Mouse (Mus musculus) kidney, embryonic 14.5 days (tissue): Measurements from ENCODE around the gene Sec11a. TPM values are rescaled to one million over a fixed set of nuclear protein-coding genes. Genes with fewer than 3 reads are reported as not detected.
"Not testable (repeated sequence)": the region's sequence is repeated elsewhere in the genome, so short reads cannot be mapped to it uniquely, and the experiment has no call there.

Source experiments
- ATAC-seq: fragments of 200-750 bp; cut with Nextera tagmentation; 2 replicates; pipeline ENCODE4 v1.8.0; 2017; ENCODE audit warnings: moderate number of reproducible peaks, mild to moderate bottlenecking, moderate TSS enrichment, moderate library complexity; ENCODE audit not compliant: low FRiP score, low TSS enrichment
- H3K27ac ChIP-seq: fragments of 300-500 bp; sonication (generic); 2 replicates; pipeline ENCODE4 v1.5.1; 2014; ENCODE audit warnings: low read depth, mild to moderate bottlenecking, low read length, moderate library complexity, mixed read lengths
- H3K27me3 ChIP-seq: fragments of 300-500 bp; sonication (generic); 2 replicates; pipeline ENCODE4 v1.6.1; 2014; ENCODE audit warnings: mild to moderate bottlenecking, low read length; ENCODE audit not compliant: control insufficient read depth, insufficient read depth
- H3K36me3 ChIP-seq: fragments of 300-500 bp; sonication (generic); 2 replicates; pipeline ENCODE4 v1.6.1; 2014; ENCODE audit warnings: low read length, mixed read lengths; ENCODE audit not compliant: control insufficient read depth, insufficient read depth
- H3K4me1 ChIP-seq: fragments of 300-500 bp; sonication (generic); 2 replicates; pipeline ENCODE4 v1.6.1; 2014; ENCODE audit warnings: low read length, mixed read lengths; ENCODE audit not compliant: control insufficient read depth, insufficient read depth
- H3K4me2 ChIP-seq: fragments of 300-500 bp; sonication (generic); replicated peaks from 2 replicates; pipeline ENCODE4 v1.6.1; 2014; ENCODE audit warnings: low read depth, mild to moderate bottlenecking, low read length
- H3K4me3 ChIP-seq: fragments of 300-500 bp; sonication (generic); 2 replicates; pipeline ENCODE4 v1.5.1; 2014; ENCODE audit warnings: mild to moderate bottlenecking, low read length
- H3K9ac ChIP-seq: fragments of 300-500 bp; sonication (generic); 2 replicates; pipeline ENCODE4 v1.6.1; 2014; ENCODE audit warnings: low read depth, mild to moderate bottlenecking, low read length, moderate library complexity
- H3K9me3 ChIP-seq: fragments of 300-500 bp; sonication (generic); 2 replicates; pipeline ENCODE4 v1.6.1; 2016; ENCODE audit warnings: low read length; ENCODE audit not compliant: control insufficient read depth
- WGBS: fragments of 180-500 bp; shearing (Covaris S2); extraction: QIAGEN DNeasy Blood & Tissue Kit; methylation state at CpG from one replicate; pipeline ENCODE4 v1.1.7; 2014; 5-methylcytosine and 5-hydroxymethylcytosine counted together
- polyA plus RNA-seq: library from polyadenylated mRNA; unstranded; fragments of >200 nt; fragmentation: Nextera tagmentation; extraction: Ambion mirVana; gene quantifications from 2 replicates; pipeline ENCODE4 v1.2.1, GENCODE M21; 2014

Sec11a gene
- polyA plus RNA-seq, 1 experiment from 2014 or later, result 228 TPM

DNA sequence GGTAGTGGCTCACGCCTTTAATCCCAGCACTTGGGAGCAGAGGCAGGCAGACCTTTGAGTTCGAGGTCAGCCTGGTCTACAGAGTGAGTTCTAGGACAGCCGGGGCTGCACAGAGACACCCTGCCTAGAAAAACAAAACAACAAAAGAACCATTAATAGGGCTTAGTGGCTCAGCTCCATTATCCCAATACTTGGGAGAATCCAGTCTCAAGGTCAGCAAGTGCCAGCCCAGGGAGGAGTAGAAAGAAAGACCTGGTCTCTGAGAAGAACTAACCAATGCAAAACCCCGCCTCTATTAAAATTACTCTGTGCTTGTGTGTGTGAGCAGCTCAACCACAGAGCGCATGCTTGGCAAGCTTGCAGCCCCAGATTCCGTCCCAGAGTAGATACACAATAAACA is 15.2 kb upstream of the Sec11a start:
- H3K4me3 ChIP-seq, result no peak overlapping the region
- no peaks in the 10 kb centered on the region for H3K36me3 ChIP-seq
- no peaks in the 10 kb centered on the region for H3K27me3 ChIP-seq
- ATAC-seq, result no peak
- no peak overlapping the region for H3K27ac ChIP-seq
- WGBS, result 79% methylated on average over 6 of the region's 6 CpGs
- H3K4me2 ChIP-seq, result no peak overlapping the region
- H3K9ac ChIP-seq, result no peak overlapping the region
- no peaks in the 10 kb centered on the region for H3K4me1 ChIP-seq
- no peaks in the 10 kb centered on the region for H3K9me3 ChIP-seq

- 83% methylated on average over 3 of the region's 3 CpGs for WGBS
- no peak for ATAC-seq
- H3K27me3 ChIP-seq, result no peaks in the 10 kb centered on the region
- H3K4me2 ChIP-seq, result no peak overlapping the region
- H3K36me3 ChIP-seq, result no peaks in the 10 kb centered on the region
- H3K9me3 ChIP-seq, result no peaks in the 10 kb centered on the region
- no peak overlapping the region for H3K9ac ChIP-seq
- H3K4me3 ChIP-seq, result no peak overlapping the region
- no peak overlapping the region for H3K27ac ChIP-seq
- no peaks in the 10 kb centered on the region for H3K4me1 ChIP-seq
Measured at GRCm38 (mm10) chr7:80959003-80959402, 11.4 kb upstream of the Sec11a start.

DNA sequence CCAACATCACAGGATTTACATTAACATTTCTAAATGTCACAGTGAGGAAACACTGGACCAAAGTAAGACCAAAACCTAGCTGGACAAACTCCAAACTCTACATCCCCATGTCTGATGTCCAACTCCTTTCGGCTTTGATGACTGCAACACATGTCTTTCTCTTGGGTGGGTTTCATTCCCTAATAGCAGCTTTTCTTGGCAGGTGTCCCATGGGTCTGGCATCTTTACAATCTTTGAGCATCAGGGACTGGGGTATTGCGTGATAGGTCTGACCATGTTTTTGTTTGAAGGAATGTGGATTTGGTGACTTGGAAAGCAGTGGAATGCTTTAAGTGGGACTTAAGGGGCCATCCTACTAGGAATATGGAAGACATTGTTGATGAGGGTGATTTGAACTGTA is 9.3 kb upstream of the Sec11a start:
- H3K4me1 ChIP-seq, result no peaks in the 10 kb centered on the region
- no peak for ATAC-seq
- H3K4me2 ChIP-seq, result no peak overlapping the region
- H3K27ac ChIP-seq, result no peak overlapping the region
- no peaks in the 10 kb centered on the region for H3K9me3 ChIP-seq
- H3K9ac ChIP-seq, result no peak overlapping the region
- WGBS, result 79% methylated on average over 2 of the region's 2 CpGs
- H3K27me3 ChIP-seq, result no peaks in the 10 kb centered on the region
- no peak overlapping the region for H3K4me3 ChIP-seq
- H3K36me3 ChIP-seq, result no peaks in the 10 kb centered on the region

GRCm38 (mm10) chr7:80954251-80954650 is 6.7 kb upstream of the Sec11a start:
- peak; percentile 81; the same call in 1 of the 2 replicates for ATAC-seq
- no peak overlapping the region for H3K4me3 ChIP-seq
- H3K4me2 ChIP-seq, result no peak overlapping the region
- H3K27me3 ChIP-seq, result no peaks in the 10 kb centered on the region
- no peaks in the 10 kb centered on the region for H3K9me3 ChIP-seq
- no peak overlapping the region for H3K27ac ChIP-seq
- no peaks in the 10 kb centered on the region for H3K4me1 ChIP-seq
- no peak overlapping the region for H3K9ac ChIP-seq
- H3K36me3 ChIP-seq, result no peaks in the 10 kb centered on the region
- WGBS, result 51% methylated on average over 2 of the region's 2 CpGs

DNA sequence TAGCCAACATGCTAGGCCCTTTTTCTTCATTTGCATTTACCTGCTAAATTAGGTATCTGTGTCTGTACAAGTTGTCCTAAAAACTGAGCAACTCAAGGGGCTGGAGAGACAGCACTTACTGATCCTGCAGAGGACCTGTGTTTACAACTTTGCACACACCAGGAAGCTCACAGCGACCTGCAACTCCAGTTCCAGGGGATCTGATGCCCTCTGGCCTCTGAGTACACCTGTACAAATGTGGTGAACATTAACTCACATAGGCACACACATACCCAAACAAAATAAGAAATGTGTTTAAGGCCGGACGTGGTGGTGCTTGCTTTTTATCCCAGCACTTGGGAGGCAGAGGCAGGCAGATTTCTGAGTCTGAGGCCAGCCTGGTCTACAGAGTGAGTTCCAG is 4.6 kb upstream of the Sec11a start:
- 68% methylated on average over 3 of the region's 3 CpGs for WGBS
- Histone ChIP-seq H3K9me3 (no peaks in the 10 kb centered on the region), H3K4me2 (no peak overlapping the region), H3K4me1 (no peaks in the 10 kb centered on the region; the same call in 1 of the 2 replicates), H3K4me3 (no peak overlapping the region), H3K9ac (no peak overlapping the region), H3K27ac (no peak overlapping the region), H3K27me3 (no peaks in the 10 kb centered on the region), H3K36me3 (no peaks in the 10 kb centered on the region)
- ATAC-seq, result no peak

- Histone ChIP-seq H3K27ac (no peak overlapping the region), H3K4me3 (no peak overlapping the region), H3K9ac (no peak overlapping the region), H3K9me3 (no peaks in the 10 kb centered on the region), H3K4me1 (peaks cover 2% of the 10 kb centered on the region), H3K36me3 (no peaks in the 10 kb centered on the region), H3K27me3 (no peaks in the 10 kb centered on the region), H3K4me2 (no peak overlapping the region)
- no peak for ATAC-seq
- WGBS, result 91% methylated on average over 4 of the region's 4 CpGs
Measured at GRCm38 (mm10) chr7:80951461-80951860, 3.9 kb upstream of the Sec11a start.

DNA sequence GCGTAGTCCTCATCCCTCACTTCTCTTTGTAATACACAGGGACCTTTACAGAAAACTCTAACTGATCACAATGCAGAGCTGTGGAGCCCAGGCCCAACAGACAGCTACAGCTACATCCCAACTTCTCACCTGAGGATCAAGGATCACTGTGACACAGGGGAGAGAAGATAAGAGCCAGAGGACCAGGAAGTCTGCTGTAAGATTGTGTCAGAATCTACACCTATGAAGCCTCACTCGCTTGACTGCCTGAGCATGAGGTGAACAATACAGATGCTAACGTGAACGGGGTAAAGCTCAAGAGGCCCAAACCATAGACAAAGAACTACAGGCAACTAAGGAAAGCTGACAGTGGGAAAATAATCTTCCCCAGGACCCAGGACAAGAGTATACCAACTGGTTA is 7.8 kb downstream of the Sec11a start:
- H3K4me2 ChIP-seq, result no peak overlapping the region
- H3K27ac ChIP-seq, result no peak overlapping the region
- H3K4me1 ChIP-seq, result no peaks in the 10 kb centered on the region
- ATAC-seq, result no peak
- no peaks in the 10 kb centered on the region for H3K27me3 ChIP-seq
- H3K9me3 ChIP-seq, result no peaks in the 10 kb centered on the region
- 95% methylated on average over 4 of the region's 4 CpGs for WGBS
- no peak overlapping the region for H3K9ac ChIP-seq
- peaks cover 3% of the 10 kb centered on the region; the same call in 1 of the 2 replicates for H3K36me3 ChIP-seq
- H3K4me3 ChIP-seq, result no peak overlapping the region

DNA sequence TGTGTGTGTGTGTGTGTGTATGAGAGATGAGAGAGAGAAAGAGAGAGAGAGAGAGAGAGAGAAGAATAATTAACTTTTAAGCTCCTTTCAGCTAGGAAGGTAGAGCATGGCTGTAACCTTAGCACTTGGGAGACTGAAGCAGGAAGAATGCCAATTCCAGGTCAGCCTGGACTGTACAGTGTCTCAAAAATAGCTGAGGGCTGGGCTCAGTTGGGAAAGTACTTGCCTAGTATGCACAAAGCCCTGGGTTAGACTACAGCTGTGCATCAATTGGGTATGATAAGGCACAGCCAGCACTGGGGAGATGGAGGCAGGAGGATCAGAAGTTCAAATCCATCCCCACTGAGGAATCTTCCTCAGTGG is 10.3 kb downstream of the Sec11a start:
- H3K9me3 ChIP-seq, H3K4me2 ChIP-seq, H3K27ac ChIP-seq, H3K9ac ChIP-seq, H3K27me3 ChIP-seq, H3K4me3 ChIP-seq, H3K4me1 ChIP-seq, ATAC-seq: not testable (repeated sequence)
- peaks cover 21% of the 10 kb centered on the region; the same call in 1 of the 2 replicates for H3K36me3 ChIP-seq

GRCm38 (mm10) chr7:80936617-80937303 is 10.8 kb downstream of the Sec11a start:
- not testable (repeated sequence) for H3K4me3 ChIP-seq, H3K9ac ChIP-seq, H3K27me3 ChIP-seq, H3K9me3 ChIP-seq, H3K4me1 ChIP-seq, H3K4me2 ChIP-seq, H3K27ac ChIP-seq, ATAC-seq
- H3K36me3 ChIP-seq, result peaks cover 25% of the 10 kb centered on the region; the same call in 1 of the 2 replicates
- WGBS, result 73% methylated on average over 7 of the region's 7 CpGs
